Mouse (Mus musculus): ENCODE data around the gene Mex3d.

Mex3d gene

GRCm38 (mm10) chr10:80387522-80387959 is at the start of gene Mex3d:
TSS of gene Mex3d (minus strand) at chr10:80387659.
- DNase-seq (ENCODE audit: low spot score in 2 of 2), result peak; percentile 82 to 85

GRCm38 (mm10) chr10:80436276-80436675 is 48.8 kb upstream of the Mex3d start:
- peak; percentile 53 to 65 for DNase-seq (ENCODE audit: low spot score in 2 of 2)

- peak; percentile 48 to 61 for DNase-seq (ENCODE audit: low spot score in 2 of 2)
Measured at GRCm38 (mm10) chr10:80435764-80436163, 48.3 kb upstream of the Mex3d start.

- no peak for DNase-seq (ENCODE audit: low spot score in 2 of 2)
Measured at GRCm38 (mm10) chr10:80434823-80435222, 47.4 kb upstream of the Mex3d start.

GRCm38 (mm10) chr10:80434233-80434592 is 46.8 kb upstream of the Mex3d start:
- no peak for DNase-seq (ENCODE audit: low spot score in 2 of 2)

GRCm38 (mm10) chr10:80433513-80434232 is 46.2 kb upstream of the Mex3d start, which contains the start of gene Tcf3:
TSS of gene Tcf3 (minus strand) at chr10:80433647.
- DNase-seq (ENCODE audit: low spot score in 2 of 2), result peak; percentile 96 to 97

GRCm38 (mm10) chr10:80432936-80433512 is 45.6 kb upstream of the Mex3d start:
- peak in 1 of 2 experiments; percentile 36 for DNase-seq (ENCODE audit: low spot score in 2 of 2)

- no peak for DNase-seq (ENCODE audit: low spot score in 2 of 2)
Measured at GRCm38 (mm10) chr10:80432387-80432785, 44.9 kb upstream of the Mex3d start.

GRCm38 (mm10) chr10:80431570-80432386 is 44.3 kb upstream of the Mex3d start:
- peak; percentile 57 to 61 for DNase-seq (ENCODE audit: low spot score in 2 of 2)

- no peak for DNase-seq (ENCODE audit: low spot score in 2 of 2)
Measured at GRCm38 (mm10) chr10:80430375-80430980, 43.0 kb upstream of the Mex3d start.

GRCm38 (mm10) chr10:80429800-80430199 is 42.3 kb upstream of the Mex3d start:
- peak; percentile 81 to 82 for DNase-seq (ENCODE audit: low spot score in 2 of 2)

- no peak for DNase-seq (ENCODE audit: low spot score in 2 of 2)
Measured at GRCm38 (mm10) chr10:80425041-80425440, 37.6 kb upstream of the Mex3d start.

- DNase-seq (ENCODE audit: low spot score in 2 of 2), result peak; percentile 80 to 85
Measured at GRCm38 (mm10) chr10:80423562-80423961, 36.1 kb upstream of the Mex3d start.

- peak; percentile 61 to 75 for DNase-seq (ENCODE audit: low spot score in 2 of 2)
Measured at GRCm38 (mm10) chr10:80421651-80422472, 34.4 kb upstream of the Mex3d start.

- no peak for DNase-seq (ENCODE audit: low spot score in 2 of 2)
Measured at GRCm38 (mm10) chr10:80421208-80421607, 33.7 kb upstream of the Mex3d start.

GRCm38 (mm10) chr10:80420729-80421128 is 33.3 kb upstream of the Mex3d start:
- DNase-seq (ENCODE audit: low spot score in 2 of 2), result no peak

- no peak for DNase-seq (ENCODE audit: low spot score in 2 of 2)
Measured at GRCm38 (mm10) chr10:80419419-80419818, 32.0 kb upstream of the Mex3d start.

- no peak for DNase-seq (ENCODE audit: low spot score in 2 of 2)
Measured at GRCm38 (mm10) chr10:80418311-80418710, 30.9 kb upstream of the Mex3d start.

- DNase-seq (ENCODE audit: low spot score in 2 of 2), result no peak
Measured at GRCm38 (mm10) chr10:80417841-80418240, 30.4 kb upstream of the Mex3d start.

GRCm38 (mm10) chr10:80417371-80417770 is 29.9 kb upstream of the Mex3d start:
- no peak for DNase-seq (ENCODE audit: low spot score in 2 of 2)

GRCm38 (mm10) chr10:80415566-80415965 is 28.1 kb upstream of the Mex3d start:
- DNase-seq (ENCODE audit: low spot score in 2 of 2), result no peak

All from spleen, postnatal 36 days (tissue).